Mouse (Mus musculus): Measurements from ENCODE around the gene Avpi1. TPM values are rescaled to one million over a fixed set of nuclear protein-coding genes. Genes with fewer than 3 reads are reported as not detected.
A peak's percentile ranks its signal among the peaks of the same experiment; 100 is the strongest.

Gene Avpi1
- 36.9 and 37.3 TPM in 2 replicates for polyA plus RNA-seq (2014; fragmentation: Nextera tagmentation; extraction: Ambion mirVana)

DNA sequence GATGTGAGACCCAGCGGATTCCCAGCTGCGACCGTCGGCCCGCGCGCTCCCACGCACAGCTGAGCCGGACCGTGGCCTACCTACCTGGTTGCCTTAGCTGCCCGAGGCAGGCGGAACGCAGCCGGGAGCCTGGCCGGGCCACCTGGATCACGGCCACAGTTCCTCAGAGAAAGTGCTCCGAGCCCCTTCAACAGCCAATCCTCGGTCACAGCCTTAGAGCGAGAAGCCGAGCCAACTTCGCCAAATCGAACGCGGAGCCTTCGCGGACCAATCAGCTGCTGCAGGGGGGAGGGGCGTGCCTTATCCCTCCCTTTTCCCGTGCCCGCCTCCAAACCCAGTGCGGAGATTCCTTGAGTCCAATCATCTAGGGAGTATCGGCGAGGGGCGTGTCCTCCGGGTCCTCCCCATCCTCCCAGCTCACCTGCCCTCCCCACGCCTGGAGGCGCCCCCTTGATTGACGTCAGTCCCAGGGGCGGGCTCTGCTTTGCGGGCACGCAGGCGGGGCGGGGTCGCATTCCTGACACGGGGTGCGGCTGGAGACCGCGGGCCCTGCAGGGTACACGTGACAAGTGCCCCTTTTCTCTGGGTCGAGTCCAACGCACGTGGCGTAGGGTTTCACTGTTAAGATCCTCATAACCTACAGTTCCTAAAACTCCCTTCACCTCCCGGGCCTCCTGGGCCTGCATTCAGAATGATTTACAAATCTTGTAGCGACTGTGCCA lies at the start of gene Avpi1:
Gene Avpi1, minus strand, starts transcription at position 273 of the 722 bp plus-strand sequence.
- H3K36me3 ChIP-seq (ENCODE audit: control insufficient read depth, insufficient read depth, low read length), result peaks cover 14% of the 10 kb centered on the region

DNA sequence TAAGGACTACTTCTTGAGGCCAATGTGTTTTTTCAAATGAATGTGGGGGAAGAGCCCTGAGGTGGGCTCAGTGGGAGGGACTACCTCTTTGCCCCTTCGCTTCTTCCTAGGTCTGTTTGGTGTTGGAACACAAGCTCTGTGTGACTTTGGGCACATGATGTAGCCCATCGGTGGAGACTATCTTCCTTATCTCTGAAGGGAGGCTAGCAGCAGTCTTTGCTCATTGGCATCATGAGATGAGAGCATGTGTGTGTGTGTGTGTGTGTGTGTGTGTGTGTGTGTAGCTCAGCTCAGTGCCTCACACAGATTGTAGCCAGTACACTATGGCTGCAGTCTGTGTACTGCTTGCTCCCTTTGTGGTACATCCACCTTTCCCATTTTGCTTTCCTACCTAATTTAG lies 48.6 kb upstream of the Avpi1 start:
- no peak overlapping the region for H3K4me2 ChIP-seq (ENCODE audit: low read depth, low read length)
- ATAC-seq (ENCODE audit: low read depth) (no peak), DNase-seq (ENCODE audit: low spot score) (no peak)
- peaks cover 31% of the 10 kb centered on the region; the same call in 1 of the 2 replicates for H3K36me3 ChIP-seq (ENCODE audit: control insufficient read depth, insufficient read depth, low read length)
- no peak overlapping the region for H3K9ac ChIP-seq (ENCODE audit: low read depth, low read length)
- H3K4me3 ChIP-seq (ENCODE audit: low read depth, low read length), result no peak overlapping the region
- no peaks in the 10 kb centered on the region for H3K27me3 ChIP-seq (replicated peaks; ENCODE audit: control insufficient read depth, insufficient read depth, low read length)
- H3K9me3 ChIP-seq (ENCODE audit: control insufficient read depth, low read length), result no peaks in the 10 kb centered on the region
- no peaks in the 10 kb centered on the region for H3K4me1 ChIP-seq (ENCODE audit: control insufficient read depth, insufficient read depth, low read length)
- no peak overlapping the region for H3K27ac ChIP-seq (replicated peaks; ENCODE audit: low read depth, low read length)
- 93% methylated on average over 2 of the region's 2 CpGs for WGBS

More for the DNA sequence above, at the start of gene Avpi1:
- DNase-seq (ENCODE audit: low spot score) (peak; percentile 100), ATAC-seq (ENCODE audit: low read depth) (peak; percentile 97)
- peak within 1 kb of the TSS; percentile 75 for H3K4me2 ChIP-seq (ENCODE audit: low read depth, low read length)
- under 1% methylated on average over 37 of the region's 54 CpGs for WGBS
- H3K27me3 ChIP-seq (replicated peaks; ENCODE audit: control insufficient read depth, insufficient read depth, low read length), result no peaks in the 10 kb centered on the region
- no peaks in the 10 kb centered on the region for H3K9me3 ChIP-seq (ENCODE audit: control insufficient read depth, low read length)
- peaks cover 23% of the 10 kb centered on the region for H3K4me1 ChIP-seq (ENCODE audit: control insufficient read depth, insufficient read depth, low read length)
- peak within 1 kb of the TSS; percentile 83 for H3K9ac ChIP-seq (ENCODE audit: low read depth, low read length)
- peak within 1 kb of the TSS; percentile 89 for H3K27ac ChIP-seq (replicated peaks; ENCODE audit: low read depth, low read length)
- peak within 1 kb of the TSS; percentile 68 for H3K4me3 ChIP-seq (ENCODE audit: low read depth, low read length)

DNA sequence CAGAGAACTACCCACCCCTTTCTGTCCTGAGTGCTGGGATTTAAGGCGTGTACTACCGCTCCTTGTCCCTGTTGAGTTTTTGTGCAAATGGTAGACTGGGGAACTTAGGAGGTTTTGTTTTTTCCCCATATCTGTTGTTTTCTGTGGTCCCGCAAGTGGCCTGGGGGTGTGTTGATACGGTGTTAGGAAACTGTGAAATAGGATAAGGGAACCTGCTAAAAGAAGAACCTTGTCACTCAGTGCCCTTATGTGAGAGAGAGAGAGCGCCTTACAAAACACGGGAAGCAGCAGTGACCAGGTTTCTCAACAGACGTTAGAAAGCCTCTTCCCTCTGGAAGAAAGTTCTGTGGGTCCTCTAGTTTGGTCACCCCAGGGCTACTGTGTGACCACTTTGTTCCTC lies 48.0 kb upstream of the Avpi1 start:
- Histone ChIP-seq H3K9me3 (ENCODE audit: control insufficient read depth, low read length) (no peaks in the 10 kb centered on the region), H3K27ac (replicated peaks; ENCODE audit: low read depth, low read length) (no peak overlapping the region), H3K27me3 (replicated peaks; ENCODE audit: control insufficient read depth, insufficient read depth, low read length) (no peaks in the 10 kb centered on the region), H3K36me3 (ENCODE audit: control insufficient read depth, insufficient read depth, low read length) (peaks cover 26% of the 10 kb centered on the region; the same call in 1 of the 2 replicates), H3K4me3 (ENCODE audit: low read depth, low read length) (no peak overlapping the region), H3K9ac (ENCODE audit: low read depth, low read length) (no peak overlapping the region), H3K4me1 (ENCODE audit: control insufficient read depth, insufficient read depth, low read length) (no peaks in the 10 kb centered on the region), H3K4me2 (ENCODE audit: low read depth, low read length) (no peak overlapping the region)
- ATAC-seq (ENCODE audit: low read depth) (no peak), DNase-seq (ENCODE audit: low spot score) (no peak)
- WGBS, result 76% methylated on average over 7 of the region's 7 CpGs

DNA sequence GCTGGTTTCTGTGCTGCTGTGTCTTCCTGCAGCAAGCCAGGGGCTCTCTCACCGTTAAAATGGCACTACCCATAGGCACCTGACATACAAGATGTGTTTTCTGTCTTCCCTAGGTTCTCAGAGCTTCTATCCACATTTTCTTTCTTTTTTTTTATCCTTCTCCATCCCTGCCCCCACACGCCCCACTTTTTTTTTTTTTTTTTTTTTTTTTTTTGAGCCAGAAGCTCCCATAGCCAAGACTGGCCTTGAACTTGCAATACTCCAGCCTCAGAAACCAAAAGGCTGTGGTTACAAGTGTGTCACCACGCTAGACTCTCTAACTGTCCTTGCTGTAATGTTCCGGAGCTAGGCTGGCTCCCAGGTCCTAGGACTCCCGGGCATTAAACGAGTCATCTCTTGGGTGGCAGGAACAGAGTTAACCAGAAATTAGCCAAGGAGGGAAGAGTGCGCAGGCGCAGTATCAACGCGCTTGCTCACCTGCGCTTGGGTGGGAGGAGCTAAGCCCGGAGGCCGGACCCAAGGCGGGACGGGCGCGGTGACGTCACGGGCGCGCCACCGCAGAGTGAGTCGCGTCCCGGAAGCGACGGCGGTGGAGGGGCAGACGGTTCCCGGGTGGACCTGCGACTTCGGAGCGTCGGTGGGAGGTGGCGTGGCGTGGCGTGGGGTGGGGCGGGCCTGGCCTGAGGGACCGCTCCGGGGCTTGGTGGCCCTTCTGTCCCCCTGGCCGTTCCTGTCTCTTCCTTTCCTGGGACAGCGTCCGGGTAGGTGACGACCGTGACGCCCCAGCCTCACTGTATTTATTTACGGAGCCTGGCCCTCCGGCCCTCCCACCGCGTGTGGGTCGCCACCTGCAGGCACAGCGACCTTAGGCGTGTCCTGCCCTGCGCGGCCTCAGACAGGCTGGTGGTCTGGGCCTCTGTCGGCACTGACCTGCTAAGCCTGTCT lies 41.4 kb upstream of the Avpi1 start:
- Histone ChIP-seq H3K9ac (ENCODE audit: low read depth, low read length) (peak overlapping the region; percentile 91), H3K4me2 (ENCODE audit: low read depth, low read length) (peak overlapping the region; percentile 73), H3K27ac (replicated peaks; ENCODE audit: low read depth, low read length) (no peak overlapping the region), H3K36me3 (ENCODE audit: control insufficient read depth, insufficient read depth, low read length) (no peaks in the 10 kb centered on the region), H3K27me3 (replicated peaks; ENCODE audit: control insufficient read depth, insufficient read depth, low read length) (0 out of 2 replicates have a peak, but pooled peaks cover 5% of the 10 kb centered on the region), H3K9me3 (ENCODE audit: control insufficient read depth, low read length) (no peaks in the 10 kb centered on the region), H3K4me3 (ENCODE audit: low read depth, low read length) (peak overlapping the region; percentile 90), H3K4me1 (ENCODE audit: control insufficient read depth, insufficient read depth, low read length) (peaks cover 8% of the 10 kb centered on the region)
- DNase-seq (ENCODE audit: low spot score), result peak; percentile 96
- WGBS, result 3% methylated on average over 44 of the region's 56 CpGs
- peak; percentile 89 for ATAC-seq (ENCODE audit: low read depth)

DNA sequence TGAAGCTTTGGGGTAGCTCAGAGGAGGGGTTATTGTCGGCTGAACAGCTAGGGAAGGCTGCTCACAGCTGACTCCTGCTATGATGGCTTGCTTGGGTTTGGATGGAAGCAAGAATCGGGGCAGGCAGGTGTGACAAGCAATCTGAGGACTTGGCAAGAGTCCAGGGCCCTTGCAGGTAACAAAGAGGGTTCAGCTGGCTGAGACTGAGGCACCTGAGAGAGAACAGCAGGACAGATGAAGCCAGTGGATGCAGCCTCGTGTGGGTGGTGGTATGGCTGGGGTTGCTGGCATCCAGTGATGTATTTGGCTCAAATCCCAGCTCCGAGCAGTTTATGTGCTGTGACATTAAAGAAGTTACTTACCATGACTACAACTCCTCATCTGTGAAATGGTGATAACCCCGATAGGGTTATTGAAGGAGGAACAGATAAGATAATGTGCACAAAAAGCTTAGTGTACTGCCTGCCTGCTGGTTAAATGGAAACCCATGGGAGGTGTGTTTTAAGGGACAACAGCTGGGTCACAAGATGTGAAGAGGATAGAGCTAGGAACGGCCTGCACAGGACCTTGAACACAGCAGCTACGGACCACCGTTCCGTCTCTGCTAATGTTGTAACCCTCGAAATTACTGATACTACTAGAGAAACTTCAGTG lies 40.6 kb upstream of the Avpi1 start:
- H3K27me3 ChIP-seq (replicated peaks; ENCODE audit: control insufficient read depth, insufficient read depth, low read length), result 0 out of 2 replicates have a peak, but pooled peaks cover 5% of the 10 kb centered on the region
- H3K27ac ChIP-seq (replicated peaks; ENCODE audit: low read depth, low read length), result no peak overlapping the region
- WGBS, result 72% methylated on average over 10 of the region's 10 CpGs
- H3K9ac ChIP-seq (ENCODE audit: low read depth, low read length), result no peak overlapping the region
- peak; percentile 52 for DNase-seq (ENCODE audit: low spot score)
- no peaks in the 10 kb centered on the region for H3K36me3 ChIP-seq (ENCODE audit: control insufficient read depth, insufficient read depth, low read length)
- peaks cover 8% of the 10 kb centered on the region for H3K4me1 ChIP-seq (ENCODE audit: control insufficient read depth, insufficient read depth, low read length)
- ATAC-seq (ENCODE audit: low read depth), result peak; percentile 13; the same call in 1 of the 2 replicates
- H3K9me3 ChIP-seq (ENCODE audit: control insufficient read depth, low read length), result no peaks in the 10 kb centered on the region
- H3K4me3 ChIP-seq (ENCODE audit: low read depth, low read length), result no peak overlapping the region
- no peak overlapping the region for H3K4me2 ChIP-seq (ENCODE audit: low read depth, low read length)

DNA sequence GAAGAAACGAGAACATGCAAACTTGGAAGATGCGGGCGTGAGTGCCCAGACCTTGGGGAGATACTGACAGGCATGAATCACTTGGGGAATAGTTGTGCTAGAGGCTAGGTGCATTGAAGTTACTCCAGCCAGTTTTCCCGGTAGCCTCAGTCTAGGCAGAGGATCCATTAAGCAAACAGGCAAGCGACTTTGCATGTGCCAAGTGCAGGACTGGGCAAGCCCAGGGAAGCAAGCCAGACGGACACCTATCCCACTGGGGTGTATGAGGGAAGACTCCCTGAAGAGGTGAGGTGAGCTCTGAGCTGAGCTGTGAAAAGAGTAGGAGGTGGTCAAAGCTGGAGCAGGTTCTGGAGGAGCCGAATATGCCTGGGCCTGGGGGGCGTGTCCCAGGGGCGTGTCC lies 38.6 kb upstream of the Avpi1 start:
- Histone ChIP-seq H3K36me3 (ENCODE audit: control insufficient read depth, insufficient read depth, low read length) (no peaks in the 10 kb centered on the region), H3K4me3 (ENCODE audit: low read depth, low read length) (no peak overlapping the region), H3K27ac (replicated peaks; ENCODE audit: low read depth, low read length) (no peak overlapping the region), H3K4me2 (ENCODE audit: low read depth, low read length) (no peak overlapping the region), H3K4me1 (ENCODE audit: control insufficient read depth, insufficient read depth, low read length) (peaks cover 8% of the 10 kb centered on the region), H3K9me3 (ENCODE audit: control insufficient read depth, low read length) (no peaks in the 10 kb centered on the region), H3K27me3 (replicated peaks; ENCODE audit: control insufficient read depth, insufficient read depth, low read length) (0 out of 2 replicates have a peak, but pooled peaks cover 5% of the 10 kb centered on the region), H3K9ac (ENCODE audit: low read depth, low read length) (no peak overlapping the region)
- no peak for ATAC-seq (ENCODE audit: low read depth)
- 58% methylated on average over 9 of the region's 9 CpGs for WGBS
- no peak for DNase-seq (ENCODE audit: low spot score)

DNA sequence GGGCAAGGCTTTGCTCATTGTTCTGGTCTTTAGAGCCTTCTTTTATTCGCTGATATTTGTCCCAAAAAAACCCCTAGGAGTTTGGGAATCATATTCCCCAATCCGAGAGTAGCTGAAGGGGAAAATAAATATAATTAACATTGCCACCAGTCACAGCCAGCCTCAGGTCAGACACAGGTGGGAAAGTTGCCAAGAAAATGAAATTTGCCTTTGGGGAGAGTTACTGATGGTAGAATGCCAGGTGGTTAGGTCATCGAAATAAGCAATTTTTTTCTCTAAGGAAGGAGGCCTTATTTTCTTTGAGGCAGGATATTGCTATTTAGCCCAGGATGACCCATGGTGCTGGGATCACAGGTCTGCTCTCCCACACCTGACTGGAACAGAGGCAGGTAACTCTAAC lies 37.9 kb upstream of the Avpi1 start:
- Histone ChIP-seq H3K36me3 (ENCODE audit: control insufficient read depth, insufficient read depth, low read length) (no peaks in the 10 kb centered on the region), H3K27me3 (replicated peaks; ENCODE audit: control insufficient read depth, insufficient read depth, low read length) (0 out of 2 replicates have a peak, but pooled peaks cover 5% of the 10 kb centered on the region), H3K4me3 (ENCODE audit: low read depth, low read length) (no peak overlapping the region), H3K9ac (ENCODE audit: low read depth, low read length) (no peak overlapping the region), H3K27ac (replicated peaks; ENCODE audit: low read depth, low read length) (no peak overlapping the region), H3K4me1 (ENCODE audit: control insufficient read depth, insufficient read depth, low read length) (peaks cover 8% of the 10 kb centered on the region), H3K9me3 (ENCODE audit: control insufficient read depth, low read length) (no peaks in the 10 kb centered on the region), H3K4me2 (ENCODE audit: low read depth, low read length) (no peak overlapping the region)
- WGBS, result 39% methylated on average over 3 of the region's 3 CpGs
- DNase-seq (ENCODE audit: low spot score), result no peak
- ATAC-seq (ENCODE audit: low read depth), result no peak

DNA sequence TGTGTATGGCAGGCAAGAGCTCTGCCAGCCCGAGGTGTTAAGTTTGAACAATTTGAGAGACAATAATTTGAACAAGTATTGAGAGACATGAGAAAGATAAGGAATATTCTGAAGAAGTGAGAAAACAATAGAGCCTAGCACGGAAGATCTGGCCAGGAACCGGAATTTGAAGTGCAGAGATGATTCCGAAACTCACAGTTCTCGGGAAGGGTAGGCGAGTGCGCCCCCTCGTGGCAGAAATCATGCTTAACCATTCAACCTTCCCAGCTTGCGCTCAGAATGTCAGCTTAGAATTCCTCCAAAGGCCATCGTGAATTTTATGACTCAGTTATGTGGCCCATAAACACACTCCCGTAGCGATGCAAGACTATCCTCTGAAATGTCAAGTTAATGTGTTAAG lies 37.3 kb upstream of the Avpi1 start:
- H3K36me3 ChIP-seq (ENCODE audit: control insufficient read depth, insufficient read depth, low read length), result no peaks in the 10 kb centered on the region
- H3K27me3 ChIP-seq (replicated peaks; ENCODE audit: control insufficient read depth, insufficient read depth, low read length), result 0 out of 2 replicates have a peak, but pooled peaks cover 5% of the 10 kb centered on the region
- H3K4me3 ChIP-seq (ENCODE audit: low read depth, low read length), result peak overlapping the region; percentile 7; the same call in 1 of the 2 replicates
- no peak overlapping the region for H3K9ac ChIP-seq (ENCODE audit: low read depth, low read length)
- ATAC-seq (ENCODE audit: low read depth) (peak; percentile 15; the same call in 1 of the 2 replicates), DNase-seq (ENCODE audit: low spot score) (peak; percentile 85)
- H3K9me3 ChIP-seq (ENCODE audit: control insufficient read depth, low read length), result no peaks in the 10 kb centered on the region
- H3K4me2 ChIP-seq (ENCODE audit: low read depth, low read length), result peak overlapping the region; percentile 40
- 4% methylated on average over 12 of the region's 12 CpGs for WGBS
- peaks cover 3% of the 10 kb centered on the region for H3K4me1 ChIP-seq (ENCODE audit: control insufficient read depth, insufficient read depth, low read length)
- no peak overlapping the region for H3K27ac ChIP-seq (replicated peaks; ENCODE audit: low read depth, low read length)
